Mouse (Mus musculus) forebrain, embryonic 14.5 days (tissue): ENCODE measurements around the gene Kcnmb3. TPM values are rescaled to one million over a fixed set of nuclear protein-coding genes. Genes with fewer than 3 reads are reported as not detected.
A peak's percentile ranks its signal among the peaks of the same experiment; 100 is the strongest.

ENCODE experiments used
- ATAC-seq: fragments of 200-750 bp; cut with Nextera tagmentation; 2 replicates; pipeline ENCODE4 v1.8.0; 2017; ENCODE audit warnings: mild to moderate bottlenecking, moderate library complexity
- DNase-seq: peaks from one replicate; pipeline ENCODE4 v3.0.0-alpha.2; 2015; ENCODE audit warnings: low spot score
- H3K27ac ChIP-seq: fragments of 300-500 bp; sonication (generic); 2 replicates; pipeline ENCODE4 v1.5.1; 2014; ENCODE audit warnings: low read depth, mild to moderate bottlenecking, control low read depth, low read length, moderate library complexity
- H3K27me3 ChIP-seq: fragments of 300-500 bp; sonication (generic); replicated peaks from 2 replicates; pipeline ENCODE4 v1.6.1; 2014; ENCODE audit warnings: low read length, control low read depth, mixed read lengths; ENCODE audit not compliant: control insufficient read depth, insufficient read depth
- H3K36me3 ChIP-seq: fragments of 300-500 bp; sonication (generic); 2 replicates; pipeline ENCODE4 v1.6.1; 2014; ENCODE audit warnings: low read length, control low read depth; ENCODE audit not compliant: control insufficient read depth, insufficient read depth
- H3K4me1 ChIP-seq: fragments of 300-500 bp; sonication (generic); 2 replicates; pipeline ENCODE4 v1.6.1; 2014; ENCODE audit warnings: antibody characterized with exemption, low read length, control low read depth; ENCODE audit not compliant: control insufficient read depth, insufficient read depth
- H3K4me2 ChIP-seq: fragments of 300-500 bp; sonication (generic); 2 replicates; pipeline ENCODE4 v1.6.1; 2014; ENCODE audit warnings: mild to moderate bottlenecking, control low read depth, low read length
- H3K4me3 ChIP-seq: fragments of 300-500 bp; sonication (generic); 2 replicates; pipeline ENCODE4 v1.5.1; 2014; ENCODE audit warnings: low read depth, low read length, control low read depth
- H3K9ac ChIP-seq: fragments of 300-500 bp; sonication (generic); 2 replicates; pipeline ENCODE4 v1.6.1; 2014; ENCODE audit warnings: mild to moderate bottlenecking, low read length, control low read depth, moderate library complexity
- H3K9me3 ChIP-seq: fragments of 300-500 bp; sonication (generic); replicated peaks from 2 replicates; pipeline ENCODE4 v1.6.1; 2016; ENCODE audit warnings: low read length, control low read depth, mixed read lengths; ENCODE audit not compliant: control insufficient read depth
- WGBS: fragments of 180-500 bp; shearing (Covaris S2); extraction: QIAGEN DNeasy Blood & Tissue Kit; methylation state at CpG from one replicate; pipeline ENCODE4 v1.1.7; 2014; 5-methylcytosine and 5-hydroxymethylcytosine counted together
- polyA plus RNA-seq: library from polyadenylated mRNA; unstranded; fragments of >200 nt; fragmentation: Nextera tagmentation; extraction: Ambion mirVana; gene quantifications from 2 replicates; pipeline ENCODE4 v1.2.1, GENCODE M21; 2014

The Kcnmb3 gene
- polyA plus RNA-seq, 1 experiment from 2014 or later = not detected

GRCm38 (mm10) chr3:32500346-32500745, 8.3 kb upstream of the Kcnmb3 start:
- H3K4me2 ChIP-seq = no peak overlapping the region
- no peak for DNase-seq
- H3K4me1 ChIP-seq = no peaks in the 10 kb centered on the region
- H3K4me3 ChIP-seq = no peak overlapping the region
- no peaks in the 10 kb centered on the region for H3K36me3 ChIP-seq
- 92% methylated on average over 2 of the region's 2 CpGs for WGBS
- no peak overlapping the region for H3K9ac ChIP-seq
- H3K27me3 ChIP-seq = no peaks in the 10 kb centered on the region
- no peaks in the 10 kb centered on the region for H3K9me3 ChIP-seq
- ATAC-seq = no peak
- H3K27ac ChIP-seq = no peak overlapping the region

GRCm38 (mm10) chr3:32496711-32497070, 4.7 kb upstream of the Kcnmb3 start:
- Histone ChIP-seq H3K4me1 (no peaks in the 10 kb centered on the region), H3K27me3 (no peaks in the 10 kb centered on the region), H3K36me3 (no peaks in the 10 kb centered on the region), H3K9ac (no peak overlapping the region), H3K4me3 (no peak overlapping the region), H3K27ac (no peak overlapping the region), H3K4me2 (no peak overlapping the region), H3K9me3 (no peaks in the 10 kb centered on the region)
- ATAC-seq (no peak), DNase-seq (no peak)
- WGBS = 90% methylated on average over 1 of the region's 1 CpGs

GRCm38 (mm10) chr3:32495856-32496710, 4.1 kb upstream of the Kcnmb3 start:
- Histone ChIP-seq H3K4me1 (no peaks in the 10 kb centered on the region), H3K9me3 (no peaks in the 10 kb centered on the region), H3K27me3 (no peaks in the 10 kb centered on the region), H3K4me2 (no peak overlapping the region), H3K9ac (no peak overlapping the region), H3K36me3 (no peaks in the 10 kb centered on the region), H3K27ac (no peak overlapping the region), H3K4me3 (no peak overlapping the region)
- DNase-seq (peak; percentile 6), ATAC-seq (no peak; the same call in 1 of the 2 replicates)
- WGBS = 42% methylated on average over 8 of the region's 8 CpGs

GRCm38 (mm10) chr3:32495088-32495770, 3.2 kb upstream of the Kcnmb3 start:
- no peaks in the 10 kb centered on the region for H3K4me1 ChIP-seq
- no peaks in the 10 kb centered on the region for H3K36me3 ChIP-seq
- 36% methylated on average over 8 of the region's 8 CpGs for WGBS
- ATAC-seq (no peak), DNase-seq (no peak)
- H3K9me3 ChIP-seq = no peaks in the 10 kb centered on the region
- H3K4me3 ChIP-seq = no peak overlapping the region
- H3K27me3 ChIP-seq = no peaks in the 10 kb centered on the region
- no peak overlapping the region for H3K9ac ChIP-seq
- H3K27ac ChIP-seq = no peak overlapping the region
- no peak overlapping the region for H3K4me2 ChIP-seq

- Histone ChIP-seq H3K9me3 (no peaks in the 10 kb centered on the region), H3K27ac (no peak overlapping the region), H3K4me1 (no peaks in the 10 kb centered on the region), H3K4me3 (no peak overlapping the region), H3K36me3 (no peaks in the 10 kb centered on the region), H3K4me2 (no peak overlapping the region), H3K9ac (no peak overlapping the region), H3K27me3 (no peaks in the 10 kb centered on the region)
- WGBS = 83% methylated on average over 8 of the region's 8 CpGs
- no peak for ATAC-seq
- DNase-seq = no peak
Measured at GRCm38 (mm10) chr3:32494387-32495087, 2.5 kb upstream of the Kcnmb3 start.

GRCm38 (mm10) chr3:32490928-32491315, 1.1 kb downstream of the Kcnmb3 start:
- Histone ChIP-seq H3K4me2 (no peak overlapping the region), H3K36me3 (no peaks in the 10 kb centered on the region), H3K4me3 (no peak overlapping the region), H3K27me3 (no peaks in the 10 kb centered on the region), H3K9me3 (no peaks in the 10 kb centered on the region), H3K27ac (no peak overlapping the region), H3K4me1 (no peaks in the 10 kb centered on the region), H3K9ac (no peak overlapping the region)
- DNase-seq = no peak
- ATAC-seq = no peak

- WGBS = 84% methylated on average over 15 of the region's 15 CpGs
- no peaks in the 10 kb centered on the region for H3K36me3 ChIP-seq
- DNase-seq = no peak
- no peak overlapping the region for H3K9ac ChIP-seq
- no peaks in the 10 kb centered on the region for H3K9me3 ChIP-seq
- H3K27ac ChIP-seq = no peak overlapping the region
- H3K27me3 ChIP-seq = no peaks in the 10 kb centered on the region
- H3K4me2 ChIP-seq = no peak overlapping the region
- ATAC-seq = no peak
- H3K4me1 ChIP-seq = no peaks in the 10 kb centered on the region
- no peak overlapping the region for H3K4me3 ChIP-seq
Measured at GRCm38 (mm10) chr3:32490076-32490927, 1.7 kb downstream of the Kcnmb3 start.

- H3K27me3 ChIP-seq = no peaks in the 10 kb centered on the region
- DNase-seq = no peak
- no peak for ATAC-seq
Measured at GRCm38 (mm10) chr3:32488172-32488571, 3.9 kb downstream of the Kcnmb3 start.

More at GRCm38 (mm10) chr3:32488172-32488571, 3.9 kb downstream of the Kcnmb3 start:
- no peak overlapping the region for H3K4me2 ChIP-seq
- 86% methylated on average over 6 of the region's 6 CpGs for WGBS
- H3K4me1 ChIP-seq = no peaks in the 10 kb centered on the region
- H3K36me3 ChIP-seq = no peaks in the 10 kb centered on the region
- H3K27ac ChIP-seq = no peak overlapping the region
- no peak overlapping the region for H3K4me3 ChIP-seq
- H3K9me3 ChIP-seq = no peaks in the 10 kb centered on the region
- H3K9ac ChIP-seq = no peak overlapping the region
